Mouse (Mus musculus) thymus, adult 2 months (tissue): ENCODE results near the gene Arhgef6.

Experiments used
- CTCF ChIP-seq: fragments of 200-500 bp; IDR thresholded peaks from 2 replicates; pipeline ENCODE4 v1.5.1; 2012; ENCODE audit warnings: mild to moderate bottlenecking, control low read depth, low read length, moderate library complexity, borderline replicate concordance; ENCODE audit not compliant: control insufficient read depth, poor library complexity, insufficient read depth; ENCODE audit errors: extremely low read depth
- POLR2A ChIP-seq: fragments of 200-500 bp; IDR thresholded peaks from 2 replicates; pipeline ENCODE4 v1.6.1; 2012; ENCODE audit warnings: mild to moderate bottlenecking, low read length, control low read depth, moderate library complexity; ENCODE audit not compliant: control insufficient read depth, poor library complexity, insufficient read depth; ENCODE audit errors: extremely low read depth

- TF ChIP-seq POLR2A (no peak), CTCF (no peak)
These were observed 691 bp upstream of the Arhgef6 start for GRCm38 (mm10) chrX:57339220-57339619.
